Mouse (Mus musculus): ENCODE measurements around the gene Scarf2. TPM values are rescaled to one million over a fixed set of nuclear protein-coding genes. Genes with fewer than 3 reads are reported as not detected.

The Scarf2 gene
- total RNA-seq, 2 experiments from 2014 or later = not detected

- no peak for ATAC-seq (replicated peaks; ENCODE audit: low FRiP score, low TSS enrichment, poor library complexity, severe bottlenecking)
These were observed 60.1 kb downstream of the Scarf2 start for GRCm38 (mm10) chr16:17857157-17857556.

Other genes starting within 250 kb of the Scarf2 start
- gene Lrrc74b, start 236.0 kb upstream of the Scarf2 start, total RNA-seq (2014; fragmentation: Nextera tagmentation) = not detected in 2 replicates
- 0.05 TPM in 1 of 2 replicates, not detected in the other for gene Lrrc74b, start 236.0 kb upstream of the Scarf2 start, total RNA-seq (2017)
- gene P2rx6, start 235.4 kb upstream of the Scarf2 start, total RNA-seq (2014; fragmentation: Nextera tagmentation) = not detected in 2 replicates
- gene P2rx6, start 235.4 kb upstream of the Scarf2 start, total RNA-seq (2017) = not detected in 2 replicates
- gene Slc7a4, start 214.1 kb upstream of the Scarf2 start, total RNA-seq (2014; fragmentation: Nextera tagmentation) = 10.8 and 13.9 TPM in 2 replicates
- 5.2 and 7.6 TPM in 2 replicates for gene Slc7a4, start 214.1 kb upstream of the Scarf2 start, total RNA-seq (2017)
- gene Smpd4, start 177.9 kb upstream of the Scarf2 start, total RNA-seq (2014; fragmentation: Nextera tagmentation) = 88.7 and 152 TPM in 2 replicates
- gene Smpd4, start 177.9 kb upstream of the Scarf2 start, total RNA-seq (2017) = 75.3 and 83.2 TPM in 2 replicates
- gene Ccdc74a, start 150.8 kb upstream of the Scarf2 start, total RNA-seq (2014; fragmentation: Nextera tagmentation) = 1.3 and 13.1 TPM in 2 replicates
- gene Ccdc74a, start 150.8 kb upstream of the Scarf2 start, total RNA-seq (2017) = 0.42 and 9.2 TPM in 2 replicates
- 81.6 and 102 TPM in 2 replicates for gene Med15, start 64.4 kb upstream of the Scarf2 start, total RNA-seq (2014; fragmentation: Nextera tagmentation)
- 21.5 and 22.6 TPM in 2 replicates for gene Med15, start 64.4 kb upstream of the Scarf2 start, total RNA-seq (2017)
- gene Klhl22, start 37.7 kb upstream of the Scarf2 start, total RNA-seq (2014; fragmentation: Nextera tagmentation) = 34.5 and 35.6 TPM in 2 replicates
- gene Klhl22, start 37.7 kb upstream of the Scarf2 start, total RNA-seq (2017) = 26.6 and 65.5 TPM in 2 replicates
- not detected in 2 replicates for gene B830017H08Rik, start 35.8 kb downstream of the Scarf2 start, total RNA-seq (2014; fragmentation: Nextera tagmentation)
- not detected in 2 replicates for gene B830017H08Rik, start 35.8 kb downstream of the Scarf2 start, total RNA-seq (2017)
- gene Car15, start 41.1 kb downstream of the Scarf2 start, total RNA-seq (2014; fragmentation: Nextera tagmentation) = 3.5 and 6.9 TPM in 2 replicates
- 2.2 and 3.4 TPM in 2 replicates for gene Car15, start 41.1 kb downstream of the Scarf2 start, total RNA-seq (2017)
- 2.3 and 2.7 TPM in 2 replicates for gene Gm20518, start 94.4 kb downstream of the Scarf2 start, total RNA-seq (2014; fragmentation: Nextera tagmentation)
- 1.2 TPM in 1 of 2 replicates, not detected in the other for gene Gm20518, start 94.4 kb downstream of the Scarf2 start, total RNA-seq (2017)
- gene Tssk1, start 96.9 kb downstream of the Scarf2 start, total RNA-seq (2014; fragmentation: Nextera tagmentation) = 0.72 TPM in 1 of 2 replicates, not detected in the other
- 0.14 TPM in 1 of 2 replicates, not detected in the other for gene Tssk1, start 96.9 kb downstream of the Scarf2 start, total RNA-seq (2017)
- gene Dgcr2, start 101.3 kb downstream of the Scarf2 start, total RNA-seq (2014; fragmentation: Nextera tagmentation) = 32.7 and 36.4 TPM in 2 replicates
- 35.1 and 55.7 TPM in 2 replicates for gene Dgcr2, start 101.3 kb downstream of the Scarf2 start, total RNA-seq (2017)
- not detected in 2 replicates for gene Tssk2, start 101.4 kb downstream of the Scarf2 start, total RNA-seq (2014; fragmentation: Nextera tagmentation)
- 0.47 TPM in 1 of 2 replicates, not detected in the other for gene Tssk2, start 101.4 kb downstream of the Scarf2 start, total RNA-seq (2017)
- gene Ess2, start 114.1 kb downstream of the Scarf2 start, total RNA-seq (2014; fragmentation: Nextera tagmentation) = 21.1 and 23.2 TPM in 2 replicates
- 16.6 and 21.0 TPM in 2 replicates for gene Ess2, start 114.1 kb downstream of the Scarf2 start, total RNA-seq (2017)
- not detected in 2 replicates for gene Gsc2, start 117.8 kb downstream of the Scarf2 start, total RNA-seq (2014; fragmentation: Nextera tagmentation)
- not detected in 2 replicates for gene Gsc2, start 117.8 kb downstream of the Scarf2 start, total RNA-seq (2017)
- 76.4 and 85.0 TPM in 2 replicates for gene Slc25a1, start 130.9 kb downstream of the Scarf2 start, total RNA-seq (2014; fragmentation: Nextera tagmentation)
- 58.9 and 102 TPM in 2 replicates for gene Slc25a1, start 130.9 kb downstream of the Scarf2 start, total RNA-seq (2017)
- gene Vpreb2, start 183.1 kb downstream of the Scarf2 start, total RNA-seq (2014; fragmentation: Nextera tagmentation) = 4.0 TPM in 1 of 2 replicates, not detected in the other
- 3.3 TPM in 1 of 2 replicates, not detected in the other for gene Vpreb2, start 183.1 kb downstream of the Scarf2 start, total RNA-seq (2017)

Measured in megakaryocyte-erythroid progenitor cell, adult 5-6 weeks (primary cell).